Mouse (Mus musculus) forebrain, embryonic 16.5 days (tissue): Measurements from ENCODE around the gene Mpz. TPM values are rescaled to one million over a fixed set of nuclear protein-coding genes. Genes with fewer than 3 reads are reported as not detected.
A peak's percentile ranks its signal among the peaks of the same experiment; 100 is the strongest.
"Not testable (repeated sequence)": the region's sequence is repeated elsewhere in the genome, so short reads cannot be mapped to it uniquely, and the experiment has no call there.

ENCODE experiments used
- ATAC-seq: fragments of 200-750 bp; cut with Nextera tagmentation; 2 replicates; pipeline ENCODE4 v1.8.0; 2017; ENCODE audit warnings: mild to moderate bottlenecking, moderate library complexity
- H3K27ac ChIP-seq: fragments of 300-500 bp; sonication (generic); 2 replicates; pipeline ENCODE4 v1.5.1; 2014; ENCODE audit warnings: low read length, control low read depth
- H3K27me3 ChIP-seq: fragments of 300-500 bp; sonication (generic); replicated peaks from 2 replicates; pipeline ENCODE4 v1.6.1; 2014; ENCODE audit warnings: low read length; ENCODE audit not compliant: control insufficient read depth, insufficient read depth
- H3K36me3 ChIP-seq: fragments of 300-500 bp; sonication (generic); 2 replicates; pipeline ENCODE4 v1.6.1; 2014; ENCODE audit not compliant: control insufficient read depth, insufficient read depth
- H3K4me1 ChIP-seq: fragments of 300-500 bp; sonication (generic); replicated peaks from 2 replicates; pipeline ENCODE4 v1.6.1; 2014; ENCODE audit warnings: low read length; ENCODE audit not compliant: control insufficient read depth, insufficient read depth
- H3K4me2 ChIP-seq: fragments of 300-500 bp; sonication (generic); 2 replicates; pipeline ENCODE4 v1.6.1; 2014; ENCODE audit warnings: mild to moderate bottlenecking, low read length, control low read depth
- H3K4me3 ChIP-seq: fragments of 300-500 bp; sonication (generic); replicated peaks from 2 replicates; pipeline ENCODE4 v1.5.1; 2014; ENCODE audit warnings: mild to moderate bottlenecking, low read length, control low read depth
- H3K9ac ChIP-seq: fragments of 300-500 bp; sonication (generic); replicated peaks from 2 replicates; pipeline ENCODE4 v1.6.1; 2014; ENCODE audit warnings: low read depth, low read length, control low read depth
- H3K9me3 ChIP-seq: fragments of 300-500 bp; sonication (generic); 2 replicates; pipeline ENCODE4 v1.6.1; 2016; ENCODE audit warnings: low read length; ENCODE audit not compliant: control insufficient read depth
- WGBS: fragments of 180-500 bp; shearing (Covaris S2); extraction: QIAGEN DNeasy Blood & Tissue Kit; methylation state at CpG from one replicate; pipeline ENCODE4 v1.1.7; 2014; 5-methylcytosine and 5-hydroxymethylcytosine counted together
- polyA plus RNA-seq: library from polyadenylated mRNA; unstranded; fragments of >200 nt; fragmentation: Nextera tagmentation; extraction: Ambion mirVana; gene quantifications from 2 replicates; pipeline ENCODE4 v1.2.1, GENCODE M21; 2015

Mpz gene
- polyA plus RNA-seq, 1 experiment from 2014 or later, result not detected

DNA sequence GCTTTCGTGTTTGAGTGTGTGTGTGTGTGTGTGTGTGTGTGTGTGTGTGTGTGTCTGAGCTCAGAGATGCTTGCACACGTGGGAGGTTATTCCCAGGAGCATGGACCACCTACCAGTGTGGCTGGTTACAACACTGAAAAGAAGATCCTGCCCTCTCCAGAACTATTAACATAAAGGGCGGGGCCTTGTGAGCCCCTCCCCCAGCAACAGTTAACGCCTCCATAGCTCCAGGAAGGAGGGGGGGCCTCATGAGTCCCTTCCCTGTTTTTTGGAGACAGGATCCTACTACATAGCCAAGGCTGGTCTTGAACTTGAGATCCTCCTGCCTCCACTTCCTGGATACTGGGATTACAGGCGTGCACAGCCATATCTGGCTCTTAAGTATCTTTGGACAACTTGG, 28.7 kb upstream of the Mpz start:
- 46% methylated on average over 5 of the region's 5 CpGs for WGBS
- no peaks in the 10 kb centered on the region for H3K4me1 ChIP-seq
- H3K9ac ChIP-seq, result no peak overlapping the region
- no peaks in the 10 kb centered on the region for H3K9me3 ChIP-seq
- ATAC-seq, result no peak
- no peaks in the 10 kb centered on the region for H3K36me3 ChIP-seq
- H3K27ac ChIP-seq, result no peak overlapping the region
- no peak overlapping the region for H3K4me3 ChIP-seq
- H3K4me2 ChIP-seq, result no peak overlapping the region
- no peaks in the 10 kb centered on the region for H3K27me3 ChIP-seq

DNA sequence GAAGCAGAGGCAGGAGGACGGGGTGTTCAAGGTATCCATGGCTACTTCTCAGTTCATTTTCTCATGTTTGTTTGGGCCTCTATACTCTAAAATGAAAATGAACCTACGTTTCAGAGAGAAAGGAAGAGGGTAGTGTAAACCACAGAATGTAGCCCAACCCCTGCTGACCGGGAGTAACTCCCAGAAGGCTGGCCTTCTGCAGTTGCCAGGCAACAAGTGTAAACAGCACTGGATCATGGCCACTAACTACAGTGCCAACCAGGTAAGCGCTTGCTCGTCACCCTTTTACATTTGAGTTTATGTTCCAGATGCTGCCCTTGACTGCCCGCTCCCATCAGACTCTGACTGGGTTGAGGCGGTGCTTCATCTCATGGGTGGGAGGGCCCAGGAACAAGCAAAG, 27.6 kb upstream of the Mpz start:
- Histone ChIP-seq H3K4me1 (no peaks in the 10 kb centered on the region), H3K9me3 (no peaks in the 10 kb centered on the region), H3K4me3 (no peak overlapping the region), H3K27ac (no peak overlapping the region), H3K36me3 (0 out of 2 replicates have a peak, but pooled peaks cover 2% of the 10 kb centered on the region), H3K27me3 (no peaks in the 10 kb centered on the region), H3K4me2 (no peak overlapping the region), H3K9ac (no peak overlapping the region)
- ATAC-seq, result no peak
- 38% methylated on average over 7 of the region's 7 CpGs for WGBS

DNA sequence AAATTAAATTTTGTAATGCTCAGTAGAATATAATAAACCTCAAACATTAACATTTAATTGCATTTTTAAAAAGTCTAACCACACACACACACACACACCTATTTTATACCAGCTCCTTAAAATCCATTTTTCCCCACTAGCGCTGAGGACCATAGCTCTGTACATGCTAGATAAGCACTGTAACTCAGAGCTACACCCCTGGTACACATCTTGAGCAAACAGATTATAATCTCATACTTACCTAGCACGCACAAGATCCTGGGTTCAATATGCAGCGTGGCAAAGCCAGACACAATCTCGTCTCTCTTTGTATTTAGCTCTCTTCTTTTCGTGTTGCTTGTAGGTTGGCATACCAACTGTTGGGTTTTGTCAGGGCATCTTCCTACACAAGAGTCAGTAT, 26.1 kb upstream of the Mpz start:
- H3K27me3 ChIP-seq, result no peaks in the 10 kb centered on the region
- no peak overlapping the region for H3K4me3 ChIP-seq
- ATAC-seq, result no peak
- no peaks in the 10 kb centered on the region for H3K4me1 ChIP-seq
- no peak overlapping the region for H3K4me2 ChIP-seq
- H3K9me3 ChIP-seq, result no peaks in the 10 kb centered on the region
- 95% methylated on average over 5 of the region's 5 CpGs for WGBS
- peaks cover 11% of the 10 kb centered on the region for H3K36me3 ChIP-seq
- no peak overlapping the region for H3K27ac ChIP-seq
- no peak overlapping the region for H3K9ac ChIP-seq

DNA sequence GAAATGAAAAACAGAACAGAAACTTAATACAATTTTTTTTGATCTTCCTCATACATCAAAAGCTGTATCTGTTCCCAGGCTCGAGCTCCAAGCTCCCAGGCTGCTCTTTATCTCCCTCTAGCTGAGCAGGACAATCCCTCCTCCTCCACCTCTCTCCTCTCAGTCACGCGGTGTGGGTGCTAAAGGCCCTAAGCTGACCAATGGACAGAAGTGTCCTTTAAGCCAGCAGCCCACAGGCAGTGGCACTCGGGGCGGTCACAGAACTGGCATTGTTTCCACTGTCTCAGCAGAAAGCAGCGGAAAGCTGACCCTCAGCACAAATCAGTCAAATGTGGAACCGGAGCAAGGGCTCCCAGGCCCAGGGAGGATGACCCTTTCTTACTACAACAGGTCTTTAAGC, 21.3 kb upstream of the Mpz start:
- H3K27ac ChIP-seq, result no peak overlapping the region
- H3K9me3 ChIP-seq, result no peaks in the 10 kb centered on the region
- no peak overlapping the region for H3K4me2 ChIP-seq
- H3K36me3 ChIP-seq, result peaks cover 35% of the 10 kb centered on the region
- H3K9ac ChIP-seq, result no peak overlapping the region
- no peak overlapping the region for H3K4me3 ChIP-seq
- H3K27me3 ChIP-seq, result no peaks in the 10 kb centered on the region
- no peaks in the 10 kb centered on the region for H3K4me1 ChIP-seq
- WGBS, result 60% methylated on average over 7 of the region's 7 CpGs
- no peak for ATAC-seq

DNA sequence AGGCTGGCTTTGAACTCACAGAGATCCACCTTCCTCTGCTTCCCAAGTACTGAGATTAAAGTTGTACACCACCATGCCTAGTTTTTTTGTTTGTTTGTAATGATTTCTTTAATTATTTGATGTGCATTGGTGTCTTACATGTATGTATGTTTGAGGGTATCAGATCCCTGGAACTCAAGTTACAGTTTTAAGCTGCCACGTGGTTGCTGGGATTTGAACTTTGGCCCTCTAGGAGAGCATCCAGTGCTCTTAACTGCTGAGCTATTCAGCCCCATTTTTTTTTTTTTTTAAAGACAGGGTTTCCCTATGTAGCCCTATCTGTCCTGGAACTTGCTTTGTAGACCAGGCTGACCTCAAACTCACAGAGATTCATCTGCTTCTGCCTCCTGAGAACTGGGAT, 19.5 kb upstream of the Mpz start:
- Histone ChIP-seq H3K4me1 (no peaks in the 10 kb centered on the region), H3K4me3 (no peak overlapping the region), H3K27ac (no peak overlapping the region), H3K36me3 (peaks cover 45% of the 10 kb centered on the region), H3K4me2 (no peak overlapping the region), H3K9ac (no peak overlapping the region), H3K9me3 (no peaks in the 10 kb centered on the region), H3K27me3 (no peaks in the 10 kb centered on the region)
- no peak for ATAC-seq
- WGBS, result 92% methylated on average over 1 of the region's 1 CpGs

DNA sequence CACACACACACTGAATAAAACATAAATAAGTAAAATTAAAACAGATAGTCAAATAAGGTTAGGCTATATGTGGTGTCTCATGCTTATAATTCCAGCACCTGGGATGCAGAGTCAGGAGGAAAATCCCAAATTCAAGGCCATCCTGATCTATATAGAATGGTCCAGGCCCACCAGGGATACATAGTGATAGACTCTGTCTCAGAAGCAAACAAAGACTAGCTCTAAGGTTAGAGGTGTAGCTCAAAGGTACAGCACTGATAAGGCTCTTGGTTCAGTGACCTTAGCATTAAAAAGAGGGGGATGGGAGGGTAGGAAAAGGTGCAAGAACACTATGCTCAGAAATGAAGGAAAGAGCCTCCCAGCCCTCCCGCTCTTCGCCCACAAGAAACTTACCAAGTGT, 14.9 kb upstream of the Mpz start:
- 98% methylated on average over 2 of the region's 2 CpGs for WGBS
- H3K9me3 ChIP-seq, result no peaks in the 10 kb centered on the region
- H3K4me1 ChIP-seq, result no peaks in the 10 kb centered on the region
- H3K27ac ChIP-seq, result no peak overlapping the region
- H3K4me3 ChIP-seq, result no peak overlapping the region
- no peak overlapping the region for H3K9ac ChIP-seq
- no peak overlapping the region for H3K4me2 ChIP-seq
- ATAC-seq, result no peak
- peaks cover 41% of the 10 kb centered on the region for H3K36me3 ChIP-seq
- H3K27me3 ChIP-seq, result no peaks in the 10 kb centered on the region

DNA sequence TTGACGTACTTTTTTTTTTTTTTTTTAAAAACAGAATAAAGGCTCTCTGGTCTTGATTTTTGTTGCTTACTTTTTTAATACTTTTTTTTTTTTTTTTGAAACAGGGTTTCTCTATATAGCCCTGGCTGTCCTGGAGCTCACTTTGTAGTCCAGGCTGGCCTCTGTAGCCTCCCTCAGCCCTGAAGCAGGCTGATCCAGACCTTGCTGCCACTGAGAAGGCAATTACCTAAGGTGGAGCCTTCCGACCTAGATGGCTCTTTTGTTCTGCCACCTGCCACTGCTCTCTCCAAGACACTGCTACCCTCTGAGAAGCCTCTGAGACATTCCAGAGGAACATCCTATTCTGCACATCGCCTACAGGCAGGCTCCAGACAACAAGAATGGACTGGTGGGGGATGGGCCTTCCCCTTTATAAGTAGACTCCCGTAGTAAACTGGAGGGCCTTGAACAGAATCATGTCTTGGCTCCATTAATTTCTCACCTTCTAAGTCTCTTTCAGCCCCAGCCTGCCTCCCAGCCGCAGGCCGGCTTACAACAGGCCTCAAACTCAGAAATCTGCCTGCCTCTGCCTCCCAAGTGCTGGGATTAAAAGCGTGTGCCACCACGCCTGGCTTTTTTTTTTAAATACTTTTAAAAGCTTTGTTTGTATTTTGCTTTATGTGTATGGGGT, 12.9 kb upstream of the Mpz start:
- H3K27me3 ChIP-seq, H3K9me3 ChIP-seq, H3K27ac ChIP-seq, H3K4me1 ChIP-seq, ATAC-seq, H3K4me2 ChIP-seq, H3K4me3 ChIP-seq, H3K9ac ChIP-seq: not testable (repeated sequence)
- WGBS, result 89% methylated on average over 8 of the region's 8 CpGs
- H3K36me3 ChIP-seq, result peaks cover 45% of the 10 kb centered on the region

DNA sequence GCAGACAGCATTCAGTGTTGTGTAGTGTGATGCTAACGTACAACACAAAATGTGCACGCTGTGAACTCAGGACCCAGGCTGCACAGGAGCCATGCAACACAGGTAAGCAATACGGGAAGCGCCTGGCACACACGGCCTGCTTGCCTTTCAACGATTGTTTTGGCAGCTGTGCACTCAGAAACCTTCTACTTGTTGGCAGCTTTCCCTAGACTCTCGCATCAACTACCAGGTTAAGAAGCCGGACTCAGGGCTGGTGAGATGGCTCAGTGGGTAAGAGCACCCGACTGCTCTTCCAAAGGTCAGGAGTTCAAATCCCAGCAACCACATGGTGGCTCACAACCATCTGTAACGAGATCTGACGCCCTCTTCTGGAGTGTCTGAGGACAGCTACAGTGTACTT, 7.5 kb upstream of the Mpz start:
- 82% methylated on average over 9 of the region's 11 CpGs for WGBS
- peaks cover 28% of the 10 kb centered on the region for H3K36me3 ChIP-seq
- not testable (repeated sequence) for ATAC-seq

DNA sequence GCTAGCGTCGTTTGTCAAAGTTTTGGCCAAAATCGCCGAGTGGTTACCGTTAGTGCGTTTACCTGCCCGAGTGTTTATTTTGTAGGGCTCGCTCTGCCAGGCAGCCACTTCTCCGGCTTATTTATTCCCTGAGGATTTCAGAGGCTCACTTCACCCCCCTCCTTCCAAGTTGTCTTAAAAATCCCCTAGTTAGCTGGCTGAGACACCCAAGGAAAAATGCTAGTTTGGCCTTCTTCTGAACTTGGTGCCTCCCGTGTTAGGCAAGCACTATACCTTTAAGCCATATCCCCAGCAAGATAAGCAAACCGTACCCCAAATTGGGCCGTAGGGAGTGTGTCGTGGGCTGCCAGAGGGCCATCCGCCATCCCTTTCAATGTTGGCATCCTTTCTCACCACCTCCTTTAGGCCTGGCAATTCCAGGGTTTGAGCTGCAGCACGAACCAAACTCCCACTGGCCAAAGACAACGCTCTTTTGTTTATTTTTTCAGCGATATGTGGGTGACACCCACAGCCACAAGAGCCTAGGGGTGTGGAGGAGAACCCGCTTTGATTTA, 404 bp downstream of the Mpz start:
- no peaks in the 10 kb centered on the region for H3K36me3 ChIP-seq
- peak; percentile 51 for ATAC-seq
- H3K4me3 ChIP-seq, result peak overlapping the region; percentile 78
- no peaks in the 10 kb centered on the region for H3K9me3 ChIP-seq
- H3K27ac ChIP-seq, result peak overlapping the region; percentile 81
- H3K4me1 ChIP-seq, result peaks cover 13% of the 10 kb centered on the region
- H3K27me3 ChIP-seq, result peaks cover 3% of the 10 kb centered on the region
- 5% methylated on average over 18 of the region's 18 CpGs for WGBS
- H3K9ac ChIP-seq, result peak overlapping the region; percentile 90
- peak overlapping the region; percentile 80 for H3K4me2 ChIP-seq

More for the DNA sequence above, 7.5 kb upstream of the Mpz start:
- H3K27me3 ChIP-seq, H3K9ac ChIP-seq, H3K27ac ChIP-seq, H3K9me3 ChIP-seq, H3K4me3 ChIP-seq, H3K4me1 ChIP-seq, H3K4me2 ChIP-seq: not testable (repeated sequence)

DNA sequence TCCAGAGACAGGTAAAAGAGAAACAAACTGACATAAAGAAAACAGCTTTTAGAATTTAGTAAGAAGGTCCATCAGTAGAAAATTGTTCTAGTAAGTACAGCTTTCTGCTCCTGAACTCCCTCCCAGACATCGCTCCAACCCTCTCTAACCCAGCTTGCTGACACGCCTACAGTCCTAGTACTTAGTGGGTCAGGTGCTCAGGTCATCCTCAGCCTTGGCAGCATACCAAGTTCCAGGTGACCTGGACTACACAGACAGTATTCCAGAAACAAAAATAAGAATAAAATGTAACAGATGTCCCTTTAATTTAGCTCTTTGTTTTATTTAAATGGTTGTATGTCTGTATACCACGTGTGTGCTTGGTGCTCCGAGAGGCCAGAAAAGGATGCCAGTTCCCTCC, 1.5 kb downstream of the Mpz start:
- no peaks in the 10 kb centered on the region for H3K9me3 ChIP-seq
- no peak overlapping the region for H3K4me3 ChIP-seq
- peaks cover 10% of the 10 kb centered on the region for H3K27me3 ChIP-seq
- no peak for ATAC-seq
- H3K4me2 ChIP-seq, result no peak overlapping the region
- no peak overlapping the region for H3K9ac ChIP-seq
- WGBS, result 83% methylated on average over 4 of the region's 4 CpGs
- no peaks in the 10 kb centered on the region for H3K36me3 ChIP-seq
- H3K4me1 ChIP-seq, result peaks cover 13% of the 10 kb centered on the region
- H3K27ac ChIP-seq, result no peak overlapping the region
